Mouse (Mus musculus): ENCODE data around the gene Dpysl5. TPM values are rescaled to one million over a fixed set of nuclear protein-coding genes. Genes with fewer than 3 reads are reported as not detected.

Gene Dpysl5
- total and polyA plus RNA-seq, 2 experiments from 2014 or later, result 290 to 315 TPM

GRCm38 (mm10) chr5:30716311-30716710 is 4.9 kb downstream of the Dpysl5 start:
- H3K4me3 ChIP-seq (ENCODE audit: low read depth, low read length), result no peak overlapping the region
- no peaks in the 10 kb centered on the region for H3K27me3 ChIP-seq (ENCODE audit: insufficient read depth, low read length)
- H3K36me3 ChIP-seq (ENCODE audit: insufficient read depth), result peaks cover 5% of the 10 kb centered on the region
- ATAC-seq (no peak), DNase-seq (no peak)
- H3K4me1 ChIP-seq (ENCODE audit: insufficient read depth), result peaks cover 11% of the 10 kb centered on the region
- 96% methylated on average over 2 of the region's 2 CpGs for WGBS
- no peak for TF ChIP-seq CTCF (IDR thresholded peaks at IDR 0.05; ENCODE audit: low read depth)
- no peak overlapping the region for H3K27ac ChIP-seq (ENCODE audit: low read depth, low read length)
- H3K9ac ChIP-seq, result no peak overlapping the region
- H3K9me3 ChIP-seq (ENCODE audit: low read length), result no peaks in the 10 kb centered on the region
- no peak overlapping the region for H3K4me2 ChIP-seq (ENCODE audit: low read depth)

- Histone ChIP-seq H3K27ac (ENCODE audit: low read depth, low read length) (no peak overlapping the region), H3K9me3 (ENCODE audit: low read length) (no peaks in the 10 kb centered on the region)
- 79% methylated on average over 4 of the region's 4 CpGs for WGBS
Measured at GRCm38 (mm10) chr5:30717506-30717905, 6.1 kb downstream of the Dpysl5 start.

GRCm38 (mm10) chr5:30717991-30718703 is 6.8 kb downstream of the Dpysl5 start:
- H3K4me1 ChIP-seq (ENCODE audit: insufficient read depth), result peaks cover 11% of the 10 kb centered on the region
- no peak for TF ChIP-seq CTCF (IDR thresholded peaks at IDR 0.05; ENCODE audit: low read depth)
- peaks cover 10% of the 10 kb centered on the region for H3K36me3 ChIP-seq (ENCODE audit: insufficient read depth)
- DNase-seq (peak; percentile 38), ATAC-seq (peak; percentile 19; the same call in 1 of the 2 replicates)
- H3K4me3 ChIP-seq (ENCODE audit: low read depth, low read length), result no peak overlapping the region
- peak overlapping the region; percentile 64 for H3K27ac ChIP-seq (ENCODE audit: low read depth, low read length)
- 20% methylated on average over 10 of the region's 10 CpGs for WGBS
- H3K9ac ChIP-seq, result 0 out of 2 replicates have a peak overlapping the region, but pooled peaks have one; percentile 14
- no peaks in the 10 kb centered on the region for H3K9me3 ChIP-seq (ENCODE audit: low read length)
- H3K27me3 ChIP-seq (ENCODE audit: insufficient read depth, low read length), result no peaks in the 10 kb centered on the region
- peak overlapping the region; percentile 10; the same call in 1 of the 2 replicates for H3K4me2 ChIP-seq (ENCODE audit: low read depth)

More at GRCm38 (mm10) chr5:30717506-30717905, 6.1 kb downstream of the Dpysl5 start:
- Histone ChIP-seq H3K36me3 (ENCODE audit: insufficient read depth) (peaks cover 10% of the 10 kb centered on the region), H3K9ac (no peak overlapping the region), H3K4me1 (ENCODE audit: insufficient read depth) (peaks cover 11% of the 10 kb centered on the region), H3K4me3 (ENCODE audit: low read depth, low read length) (no peak overlapping the region), H3K27me3 (ENCODE audit: insufficient read depth, low read length) (no peaks in the 10 kb centered on the region), H3K4me2 (ENCODE audit: low read depth) (no peak overlapping the region)
- no peak for ATAC-seq
- TF ChIP-seq CTCF (IDR thresholded peaks at IDR 0.05; ENCODE audit: low read depth), result no peak
- no peak for DNase-seq

- Histone ChIP-seq H3K36me3 (ENCODE audit: insufficient read depth) (peaks cover 22% of the 10 kb centered on the region), H3K27me3 (ENCODE audit: insufficient read depth, low read length) (no peaks in the 10 kb centered on the region), H3K9ac (no peak overlapping the region), H3K27ac (ENCODE audit: low read depth, low read length) (no peak overlapping the region), H3K9me3 (ENCODE audit: low read length) (no peaks in the 10 kb centered on the region), H3K4me1 (ENCODE audit: insufficient read depth) (peaks cover 11% of the 10 kb centered on the region), H3K4me3 (ENCODE audit: low read depth, low read length) (no peak overlapping the region), H3K4me2 (ENCODE audit: low read depth) (no peak overlapping the region)
- no peak; the same call in 1 of the 2 replicates for ATAC-seq
- TF ChIP-seq CTCF (IDR thresholded peaks at IDR 0.05; ENCODE audit: low read depth), result no peak
- no peak for DNase-seq
- WGBS, result 60% methylated on average over 8 of the region's 8 CpGs
Measured at GRCm38 (mm10) chr5:30721935-30722334, 10.6 kb downstream of the Dpysl5 start.

GRCm38 (mm10) chr5:30726151-30726693 is 14.9 kb downstream of the Dpysl5 start:
- Histone ChIP-seq H3K27ac (ENCODE audit: low read depth, low read length) (no peak overlapping the region), H3K4me1 (ENCODE audit: insufficient read depth) (no peaks in the 10 kb centered on the region), H3K27me3 (ENCODE audit: insufficient read depth, low read length) (no peaks in the 10 kb centered on the region), H3K4me3 (ENCODE audit: low read depth, low read length) (no peak overlapping the region), H3K9me3 (ENCODE audit: low read length) (no peaks in the 10 kb centered on the region), H3K9ac (no peak overlapping the region), H3K4me2 (ENCODE audit: low read depth) (no peak overlapping the region), H3K36me3 (ENCODE audit: insufficient read depth) (peaks cover 23% of the 10 kb centered on the region)
- no peak for TF ChIP-seq CTCF (IDR thresholded peaks at IDR 0.05; ENCODE audit: low read depth)
- 91% methylated on average over 5 of the region's 5 CpGs for WGBS
- ATAC-seq (peak; percentile 50), DNase-seq (no peak)

- no peak overlapping the region; the same call in 1 of the 2 replicates for H3K27ac ChIP-seq (ENCODE audit: low read depth, low read length)
- 68% methylated on average over 7 of the region's 7 CpGs for WGBS
- H3K9me3 ChIP-seq (ENCODE audit: low read length), result no peaks in the 10 kb centered on the region
- H3K36me3 ChIP-seq (ENCODE audit: insufficient read depth), result 0 out of 2 replicates have a peak, but pooled peaks cover 11% of the 10 kb centered on the region
- TF ChIP-seq CTCF (IDR thresholded peaks at IDR 0.05; ENCODE audit: low read depth), result no peak
- H3K27me3 ChIP-seq (ENCODE audit: insufficient read depth, low read length), result no peaks in the 10 kb centered on the region
- no peaks in the 10 kb centered on the region for H3K4me1 ChIP-seq (ENCODE audit: insufficient read depth)
- H3K9ac ChIP-seq, result no peak overlapping the region
- H3K4me3 ChIP-seq (ENCODE audit: low read depth, low read length), result no peak overlapping the region
- DNase-seq, result no peak
- no peak overlapping the region for H3K4me2 ChIP-seq (ENCODE audit: low read depth)
- no peak for ATAC-seq
Measured at GRCm38 (mm10) chr5:30732511-30732910, 21.1 kb downstream of the Dpysl5 start.

GRCm38 (mm10) chr5:30734666-30735065 is 23.3 kb downstream of the Dpysl5 start:
- Histone ChIP-seq H3K36me3 (ENCODE audit: insufficient read depth) (0 out of 2 replicates have a peak, but pooled peaks cover 6% of the 10 kb centered on the region), H3K4me2 (ENCODE audit: low read depth) (no peak overlapping the region), H3K27ac (ENCODE audit: low read depth, low read length) (0 out of 2 replicates have a peak overlapping the region, but pooled peaks have one; percentile 15), H3K9me3 (ENCODE audit: low read length) (no peaks in the 10 kb centered on the region), H3K4me1 (ENCODE audit: insufficient read depth) (peaks cover 20% of the 10 kb centered on the region; the same call in 1 of the 2 replicates), H3K27me3 (ENCODE audit: insufficient read depth, low read length) (no peaks in the 10 kb centered on the region), H3K4me3 (ENCODE audit: low read depth, low read length) (no peak overlapping the region), H3K9ac (no peak overlapping the region)
- 29% methylated on average over 4 of the region's 4 CpGs for WGBS
- ATAC-seq (no peak), DNase-seq (no peak)
- TF ChIP-seq CTCF (IDR thresholded peaks at IDR 0.05; ENCODE audit: low read depth), result no peak

Measured in forebrain, postnatal 0 days (tissue).